In the genomic region with DNA sequence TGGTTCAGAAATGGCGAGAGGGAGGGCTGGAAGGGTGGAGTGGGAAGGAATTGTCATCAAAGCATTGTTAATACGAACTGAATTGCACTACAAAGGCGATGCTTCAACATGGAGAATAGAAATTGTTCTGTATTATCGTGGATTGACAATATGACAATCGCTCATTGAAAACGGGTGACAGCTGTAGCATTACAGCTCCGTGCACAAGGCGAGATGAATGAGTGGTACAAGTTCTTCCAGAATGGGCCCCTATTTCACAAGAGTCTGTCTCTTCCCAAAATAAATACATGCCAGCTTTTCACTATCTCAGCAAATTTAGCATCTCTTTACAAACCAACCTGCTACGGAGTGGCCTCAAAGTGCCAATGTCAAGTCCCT, we compare ENCODE assay signal across 20 mouse cellular contexts.
DNase-seq lines count a peak whose midpoint lies in the region; ATAC-seq and TF ChIP-seq lines count a peak whose summit lies in the region.
"Had no signal": no experiment of that assay in that cellular context is flagged by ENCODE, and none has a peak within 500 bp of the region (broad histone marks: within the 10 kb centered on the region; RNA-seq: fewer than 3 reads in every experiment).

No protein-coding gene starts in this region.

- H3K27ac ChIP-seq in forebrain, embryonic 14.5 days (ENCODE audit: low read depth, low read length), result no peak overlapping the region
- H3K27ac ChIP-seq in forebrain, embryonic 10.5 days, result no peak overlapping the region
- peak overlapping the region; percentile 27; the same call in 1 of the 2 replicates for H3K27ac ChIP-seq in midbrain, postnatal 0 days (ENCODE audit: low read depth, low read length)
- no peak overlapping the region for H3K27ac ChIP-seq in midbrain, embryonic 15.5 days
- 0 out of 2 replicates have a peak overlapping the region, but pooled peaks have one; percentile 38 for H3K27ac ChIP-seq in forebrain, embryonic 16.5 days (ENCODE audit: low read length)
- H3K27ac ChIP-seq: embryonic facial prominence, embryonic 15.5 days; heart, adult 2 months; hindbrain, embryonic 10.5 days; hindbrain, embryonic 14.5 days; intestine, embryonic 15.5 days had no signal

- no peak for ATAC-seq in forebrain, embryonic 14.5 days
- ATAC-seq in midbrain, postnatal 0 days (ENCODE audit: low FRiP score), result no peak
- ATAC-seq in midbrain, embryonic 15.5 days (replicated peaks), result no peak
- ATAC-seq in forebrain, embryonic 16.5 days, result peak; percentile 54
- ATAC-seq: intestine, embryonic 15.5 days had no signal

- H3K4me2 ChIP-seq in forebrain, embryonic 14.5 days (ENCODE audit: low read length), result no peak overlapping the region
- H3K4me2 ChIP-seq in midbrain, postnatal 0 days (ENCODE audit: low read depth, low read length, poor library complexity, severe bottlenecking), result no peak overlapping the region
- no peak overlapping the region for H3K4me2 ChIP-seq in midbrain, embryonic 15.5 days
- no peak overlapping the region for H3K4me2 ChIP-seq in forebrain, embryonic 16.5 days (ENCODE audit: low read length)
- H3K4me2 ChIP-seq: embryonic facial prominence, embryonic 15.5 days; heart, embryonic 12.5 days; hindbrain, embryonic 14.5 days; intestine, embryonic 15.5 days had no signal

- H3K36me3 ChIP-seq in forebrain, embryonic 14.5 days (ENCODE audit: control insufficient read depth, insufficient read depth, low read length), result no peaks in the 10 kb centered on the region
- no peaks in the 10 kb centered on the region for H3K36me3 ChIP-seq in forebrain, embryonic 10.5 days (replicated peaks)
- no peaks in the 10 kb centered on the region for H3K36me3 ChIP-seq in midbrain, postnatal 0 days (ENCODE audit: insufficient read depth, low read length)
- no peaks in the 10 kb centered on the region for H3K36me3 ChIP-seq in midbrain, embryonic 15.5 days (replicated peaks)
- no peaks in the 10 kb centered on the region for H3K36me3 ChIP-seq in forebrain, embryonic 16.5 days (ENCODE audit: control insufficient read depth, insufficient read depth)
- H3K36me3 ChIP-seq: embryonic facial prominence, embryonic 15.5 days; heart, embryonic 12.5 days; hindbrain, embryonic 10.5 days; intestine, embryonic 15.5 days had no signal

- WGBS in forebrain, embryonic 14.5 days, result 65% methylated on average over 9 of the region's 9 CpGs
- 92% methylated on average over 9 of the region's 9 CpGs for WGBS in forebrain, embryonic 10.5 days
- WGBS in midbrain, postnatal 0 days, result 41% methylated on average over 9 of the region's 9 CpGs
- 35% methylated on average over 9 of the region's 9 CpGs for WGBS in midbrain, embryonic 15.5 days
- WGBS in forebrain, embryonic 16.5 days, result 68% methylated on average over 9 of the region's 9 CpGs

- no peak overlapping the region for H3K4me3 ChIP-seq in forebrain, embryonic 14.5 days (ENCODE audit: low read depth, low read length)
- no peak overlapping the region for H3K4me3 ChIP-seq in forebrain, embryonic 10.5 days
- no peak overlapping the region for H3K4me3 ChIP-seq in midbrain, postnatal 0 days (ENCODE audit: low read depth, low read length)
- H3K4me3 ChIP-seq in midbrain, embryonic 15.5 days, result no peak overlapping the region
- no peak overlapping the region for H3K4me3 ChIP-seq in forebrain, embryonic 16.5 days (replicated peaks; ENCODE audit: low read length)
- H3K4me3 ChIP-seq: embryonic facial prominence, embryonic 15.5 days; erythroblast, embryonic 14.5 days; heart, adult 2 months; heart, embryonic 12.5 days; hindbrain, embryonic 10.5 days; intestine, embryonic 15.5 days had no signal

- no peak for TF ChIP-seq CTCF in midbrain, postnatal 0 days (IDR thresholded peaks at IDR 0.05)

- DNase-seq in forebrain, embryonic 14.5 days (ENCODE audit: low spot score), result peak; percentile 27
- no peak for DNase-seq in forebrain, embryonic 10.5 days (ENCODE audit: extremely low spot score, low spot score)
- peak; percentile 38 for DNase-seq in layer of hippocampus, adult 11-12 months (ENCODE audit: low spot score)
- DNase-seq in layer of hippocampus, postnatal 25 days (ENCODE audit: extremely low spot score in 1 of 2, low spot score in 1 of 2), result no peak
- peak; percentile 14 for DNase-seq in midbrain, postnatal 0 days (ENCODE audit: low spot score)
- no peak for DNase-seq in left cerebral cortex, adult 9 months (ENCODE audit: low spot score in 2 of 2)
- DNase-seq: adrenal gland, postnatal 14 days; cerebellum, adult 11 months; cerebellum, adult 8-10 months; embryo, embryonic 11 days; gastrocnemius, postnatal 10 days; heart, adult 2 months had no signal

- H3K9ac ChIP-seq in forebrain, embryonic 14.5 days (ENCODE audit: low read length), result no peak overlapping the region
- H3K9ac ChIP-seq in midbrain, postnatal 0 days (replicated peaks; ENCODE audit: low read length, poor library complexity, severe bottlenecking), result no peak overlapping the region
- H3K9ac ChIP-seq in midbrain, embryonic 15.5 days, result no peak overlapping the region
- H3K9ac ChIP-seq in forebrain, embryonic 16.5 days (replicated peaks; ENCODE audit: low read depth, low read length), result no peak overlapping the region
- H3K9ac ChIP-seq: embryonic facial prominence, embryonic 15.5 days; heart, embryonic 12.5 days; hindbrain, embryonic 14.5 days; intestine, embryonic 15.5 days had no signal

- H3K27me3 ChIP-seq in forebrain, embryonic 14.5 days (replicated peaks; ENCODE audit: control insufficient read depth, insufficient read depth, low read length), result no peaks in the 10 kb centered on the region
- no peaks in the 10 kb centered on the region for H3K27me3 ChIP-seq in forebrain, embryonic 10.5 days (ENCODE audit: poor library complexity, severe bottlenecking)
- no peaks in the 10 kb centered on the region for H3K27me3 ChIP-seq in midbrain, postnatal 0 days (ENCODE audit: insufficient read depth, low read length)
- H3K27me3 ChIP-seq in midbrain, embryonic 15.5 days (replicated peaks), result no peaks in the 10 kb centered on the region
- no peaks in the 10 kb centered on the region for H3K27me3 ChIP-seq in forebrain, embryonic 16.5 days (replicated peaks; ENCODE audit: control insufficient read depth, insufficient read depth, low read length)
- H3K27me3 ChIP-seq: embryonic facial prominence, embryonic 15.5 days; heart, embryonic 12.5 days; intestine, embryonic 15.5 days had no signal

- no peaks in the 10 kb centered on the region for H3K9me3 ChIP-seq in forebrain, embryonic 14.5 days (replicated peaks; ENCODE audit: control insufficient read depth, low read length)
- H3K9me3 ChIP-seq in forebrain, embryonic 10.5 days, result no peaks in the 10 kb centered on the region
- no peaks in the 10 kb centered on the region for H3K9me3 ChIP-seq in midbrain, postnatal 0 days (ENCODE audit: low read length)
- no peaks in the 10 kb centered on the region for H3K9me3 ChIP-seq in midbrain, embryonic 15.5 days
- H3K9me3 ChIP-seq in forebrain, embryonic 16.5 days (ENCODE audit: control insufficient read depth, low read length), result no peaks in the 10 kb centered on the region
- H3K9me3 ChIP-seq: embryonic facial prominence, embryonic 15.5 days; heart, embryonic 12.5 days; hindbrain, embryonic 10.5 days; intestine, embryonic 15.5 days had no signal

- peaks cover 13% of the 10 kb centered on the region for H3K4me1 ChIP-seq in forebrain, embryonic 14.5 days (ENCODE audit: control insufficient read depth, insufficient read depth, low read length)
- peaks cover 39% of the 10 kb centered on the region for H3K4me1 ChIP-seq in forebrain, embryonic 10.5 days
- peaks cover 12% of the 10 kb centered on the region for H3K4me1 ChIP-seq in midbrain, postnatal 0 days (ENCODE audit: insufficient read depth, low read length)
- peaks cover 28% of the 10 kb centered on the region for H3K4me1 ChIP-seq in midbrain, embryonic 15.5 days
- H3K4me1 ChIP-seq in forebrain, embryonic 16.5 days (replicated peaks; ENCODE audit: control insufficient read depth, insufficient read depth, low read length), result peaks cover 16% of the 10 kb centered on the region

Comparison
In these comparisons a context has a peak if more than half of its experiments do, and no peak if none do; other contexts are left out.
1. DNase-seq: peak in forebrain, embryonic 14.5 days (single experiment), layer of hippocampus, adult 11-12 months (single experiment) and midbrain, postnatal 0 days (single experiment); none in forebrain, embryonic 10.5 days (single experiment), layer of hippocampus, postnatal 25 days (0 of 2) and left cerebral cortex, adult 9 months (0 of 2).
2. H3K27ac ChIP-seq: peak in midbrain, postnatal 0 days (single experiment) and forebrain, embryonic 16.5 days (single experiment); none in forebrain, embryonic 14.5 days (single experiment), forebrain, embryonic 10.5 days (single experiment) and midbrain, embryonic 15.5 days (single experiment).